9 mouse cellular contexts compared by ENCODE assay signal in genomic region chr12:52832230-52832629, GRCm38 (mm10).
DNase-seq lines count a peak whose midpoint lies in the region; ATAC-seq lines count a peak whose summit lies in the region.
"Had no signal": no experiment of that assay in that cellular context is flagged by ENCODE, and none has a peak within 500 bp of the region (broad histone marks: within the 10 kb centered on the region; RNA-seq: fewer than 3 reads in every experiment).

No protein-coding gene starts in this region.

- 8% methylated on average over 4 of the region's 4 CpGs for WGBS in hindbrain, embryonic 11.5 days
- 8% methylated on average over 4 of the region's 4 CpGs for WGBS in hindbrain, embryonic 13.5 days
- 6% methylated on average over 4 of the region's 4 CpGs for WGBS in heart, embryonic 10.5 days

- no peaks in the 10 kb centered on the region for H3K36me3 ChIP-seq in hindbrain, embryonic 11.5 days (ENCODE audit: control insufficient read depth, insufficient read depth, low read length)
- no peaks in the 10 kb centered on the region for H3K36me3 ChIP-seq in hindbrain, embryonic 13.5 days
- no peaks in the 10 kb centered on the region for H3K36me3 ChIP-seq in heart, embryonic 10.5 days
- H3K36me3 ChIP-seq: lung, embryonic 15.5 days had no signal

- H3K9ac ChIP-seq in hindbrain, embryonic 11.5 days (ENCODE audit: low read depth, low read length), result no peak overlapping the region
- H3K9ac ChIP-seq in hindbrain, embryonic 13.5 days, result no peak overlapping the region
- H3K9ac ChIP-seq: lung, embryonic 15.5 days had no signal

- no peak overlapping the region for H3K27ac ChIP-seq in hindbrain, embryonic 11.5 days (ENCODE audit: low read depth, low read length)
- H3K27ac ChIP-seq in hindbrain, embryonic 13.5 days, result no peak overlapping the region
- H3K27ac ChIP-seq in heart, embryonic 10.5 days, result no peak overlapping the region

- H3K4me1 ChIP-seq in hindbrain, embryonic 11.5 days (replicated peaks; ENCODE audit: control insufficient read depth, insufficient read depth, low read length), result peaks cover 7% of the 10 kb centered on the region; the same call in 1 of the 2 replicates
- peaks cover 48% of the 10 kb centered on the region for H3K4me1 ChIP-seq in hindbrain, embryonic 13.5 days (replicated peaks)
- H3K4me1 ChIP-seq in heart, embryonic 10.5 days, result peaks cover 40% of the 10 kb centered on the region

- peak; percentile 91 for DNase-seq in hindbrain, embryonic 11.5 days (ENCODE audit: low spot score)
- peak; percentile 78 for DNase-seq in adrenal gland, postnatal 10 days
- DNase-seq in embryo, embryonic 11 days, result peak; percentile 91
- DNase-seq in heart, embryonic 10.5 days (ENCODE audit: low spot score), result peak; percentile 70
- peak; percentile 64 for DNase-seq in layer of hippocampus, adult 9-11 months
- DNase-seq in mesoderm, embryonic 11.5 days (ENCODE audit: low read depth, low spot score), result peak; percentile 88
- DNase-seq in spleen, postnatal 10 days (ENCODE audit: low spot score in 2 of 2), result peak; percentile 17 to 56

- no peaks in the 10 kb centered on the region for H3K27me3 ChIP-seq in hindbrain, embryonic 11.5 days (ENCODE audit: control insufficient read depth, insufficient read depth, low read length)
- H3K27me3 ChIP-seq in hindbrain, embryonic 13.5 days, result no peaks in the 10 kb centered on the region
- no peaks in the 10 kb centered on the region for H3K27me3 ChIP-seq in heart, embryonic 10.5 days (ENCODE audit: insufficient read depth, poor library complexity, severe bottlenecking)
- H3K27me3 ChIP-seq: lung, embryonic 15.5 days had no signal

- H3K9me3 ChIP-seq in hindbrain, embryonic 11.5 days (ENCODE audit: control insufficient read depth, low read length), result no peaks in the 10 kb centered on the region
- H3K9me3 ChIP-seq in hindbrain, embryonic 13.5 days, result no peaks in the 10 kb centered on the region
- H3K9me3 ChIP-seq in heart, embryonic 10.5 days, result no peaks in the 10 kb centered on the region
- H3K9me3 ChIP-seq: lung, embryonic 15.5 days had no signal

- no peak overlapping the region for H3K4me3 ChIP-seq in hindbrain, embryonic 11.5 days (ENCODE audit: low read depth, low read length)
- H3K4me3 ChIP-seq in hindbrain, embryonic 13.5 days, result no peak overlapping the region
- no peak overlapping the region for H3K4me3 ChIP-seq in heart, embryonic 10.5 days
- H3K4me3 ChIP-seq: lung, embryonic 15.5 days had no signal

- ATAC-seq in hindbrain, embryonic 11.5 days (ENCODE audit: low FRiP score), result no peak
- no peak for ATAC-seq in hindbrain, embryonic 13.5 days (ENCODE audit: low FRiP score)

- no peak overlapping the region for H3K4me2 ChIP-seq in hindbrain, embryonic 11.5 days (replicated peaks; ENCODE audit: low read depth, low read length)
- H3K4me2 ChIP-seq in hindbrain, embryonic 13.5 days, result no peak overlapping the region
- H3K4me2 ChIP-seq: lung, embryonic 15.5 days had no signal

Comparison
In these comparisons a context has a peak if more than half of its experiments do, and no peak if none do; other contexts are left out.
1. DNase-seq: peak in every context shown above with its lines; median percentile 91 in hindbrain, embryonic 11.5 days; 91 in embryo, embryonic 11 days; 88 in mesoderm, embryonic 11.5 days; 78 in adrenal gland, postnatal 10 days; 70 in heart, embryonic 10.5 days; 64 in layer of hippocampus, adult 9-11 months; 36 in spleen, postnatal 10 days.